Mouse (Mus musculus): Measurements from ENCODE around the gene D8Ertd738e. TPM values are rescaled to one million over a fixed set of nuclear protein-coding genes. Genes with fewer than 3 reads are reported as not detected.
A peak's percentile ranks its signal among the peaks of the same experiment; 100 is the strongest.
"Not testable (repeated sequence)": the region's sequence is repeated elsewhere in the genome, so short reads cannot be mapped to it uniquely, and the experiment has no call there.

Gene D8Ertd738e
- 302 and 339 TPM in 2 replicates for polyA plus RNA-seq (2015; fragmentation: Nextera tagmentation; extraction: Ambion mirVana)

GRCm38 (mm10) chr8:84249257-84250170, at the start of gene D8Ertd738e:
Gene D8Ertd738e, minus strand, starts transcription at chr8:84249719.
- no peaks in the 10 kb centered on the region for H3K27me3 ChIP-seq (replicated peaks; ENCODE audit: insufficient read depth, low read length)
- H3K4me1 ChIP-seq (ENCODE audit: insufficient read depth, low read depth, low read length): no peaks in the 10 kb centered on the region
- H3K36me3 ChIP-seq (ENCODE audit: insufficient read depth, low read length): peaks cover 15% of the 10 kb centered on the region; the same call in 1 of the 2 replicates
- H3K4me3 ChIP-seq (ENCODE audit: low read depth, low read length): peak within 1 kb of the TSS; percentile 89
- peak within 1 kb of the TSS; percentile 85 for H3K27ac ChIP-seq (ENCODE audit: low read length)
- 3% methylated on average over 52 of the region's 52 CpGs for WGBS
- H3K4me2 ChIP-seq (replicated peaks; ENCODE audit: low read depth, low read length): peak within 1 kb of the TSS; percentile 65
- TF ChIP-seq CTCF (IDR thresholded peaks at IDR 0.05) (0 out of 2 replicates have a peak, but pooled peaks have one; percentile 4), EP300 (IDR thresholded peaks at IDR 0.05) (peak; percentile 60; the same call in 1 of the 2 replicates)
- H3K9ac ChIP-seq (replicated peaks; ENCODE audit: low read depth): peak within 1 kb of the TSS; percentile 93
- DNase-seq (ENCODE audit: low spot score): peak; percentile 97
- no peaks in the 10 kb centered on the region for H3K9me3 ChIP-seq (ENCODE audit: low read length)
- peak; percentile 98 for ATAC-seq

DNA sequence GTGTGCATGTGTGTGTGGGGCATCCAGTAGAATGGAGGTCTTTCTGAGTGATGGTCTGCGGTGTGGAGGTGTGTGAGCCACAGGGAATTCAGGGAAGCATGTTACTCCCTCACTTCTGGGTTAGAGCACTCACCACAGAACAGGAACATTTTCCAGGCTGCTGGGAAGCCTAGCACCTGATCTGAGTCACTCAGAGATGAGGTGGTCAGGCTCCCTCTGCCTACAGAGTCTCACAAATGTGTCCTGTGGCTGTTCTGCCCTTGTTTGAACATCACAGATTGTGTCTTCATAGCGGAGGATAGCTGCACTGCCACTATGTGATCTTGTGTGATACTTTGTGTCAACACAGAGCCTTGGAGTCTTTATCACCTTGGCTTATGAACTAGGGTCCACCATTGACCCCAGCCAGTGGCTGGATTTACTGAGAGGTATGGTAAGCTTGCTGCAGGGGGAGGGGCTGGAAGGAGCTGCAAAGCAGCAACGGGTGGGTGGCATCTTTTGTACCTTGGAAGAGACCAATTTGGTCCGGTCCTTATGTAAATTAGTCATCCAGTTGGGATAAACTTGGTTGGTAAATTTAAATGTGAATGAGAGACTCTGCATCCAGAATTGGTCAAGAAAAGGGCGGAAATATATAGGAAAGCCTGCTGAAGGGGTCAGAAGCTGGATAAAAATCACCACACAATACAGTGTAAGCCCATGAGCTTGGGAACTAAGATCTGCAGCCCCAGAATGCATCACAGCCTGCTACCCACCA, 47.7 kb upstream of the D8Ertd738e start:
- Histone ChIP-seq H3K4me3 (ENCODE audit: low read depth, low read length) (no peak overlapping the region), H3K9ac (replicated peaks; ENCODE audit: low read depth) (no peak overlapping the region), H3K36me3 (ENCODE audit: insufficient read depth, low read length) (no peaks in the 10 kb centered on the region), H3K27ac (ENCODE audit: low read length) (no peak overlapping the region), H3K27me3 (replicated peaks; ENCODE audit: insufficient read depth, low read length) (no peaks in the 10 kb centered on the region), H3K9me3 (ENCODE audit: low read length) (peaks cover 5% of the 10 kb centered on the region; the same call in 1 of the 2 replicates), H3K4me1 (ENCODE audit: insufficient read depth, low read depth, low read length) (0 out of 2 replicates have a peak, but pooled peaks cover 3% of the 10 kb centered on the region), H3K4me2 (replicated peaks; ENCODE audit: low read depth, low read length) (no peak overlapping the region)
- ATAC-seq: no peak
- DNase-seq (ENCODE audit: low spot score): no peak
- TF ChIP-seq EP300 (IDR thresholded peaks at IDR 0.05) (no peak), CTCF (IDR thresholded peaks at IDR 0.05) (no peak)
- WGBS: 60% methylated on average over 5 of the region's 5 CpGs

- ATAC-seq: no peak
- Histone ChIP-seq H3K4me2 (replicated peaks; ENCODE audit: low read depth, low read length) (no peak overlapping the region), H3K4me3 (ENCODE audit: low read depth, low read length) (no peak overlapping the region), H3K36me3 (ENCODE audit: insufficient read depth, low read length) (no peaks in the 10 kb centered on the region), H3K27ac (ENCODE audit: low read length) (no peak overlapping the region), H3K4me1 (ENCODE audit: insufficient read depth, low read depth, low read length) (no peaks in the 10 kb centered on the region), H3K27me3 (replicated peaks; ENCODE audit: insufficient read depth, low read length) (no peaks in the 10 kb centered on the region), H3K9me3 (ENCODE audit: low read length) (no peaks in the 10 kb centered on the region), H3K9ac (replicated peaks; ENCODE audit: low read depth) (no peak overlapping the region)
- TF ChIP-seq CTCF (IDR thresholded peaks at IDR 0.05) (peak; percentile 77), EP300 (IDR thresholded peaks at IDR 0.05) (no peak)
- peak; percentile 73 for DNase-seq (ENCODE audit: low spot score)
- WGBS: 22% methylated on average over 8 of the region's 8 CpGs
These were observed 42.2 kb upstream of the D8Ertd738e start for GRCm38 (mm10) chr8:84291688-84292087.

DNA sequence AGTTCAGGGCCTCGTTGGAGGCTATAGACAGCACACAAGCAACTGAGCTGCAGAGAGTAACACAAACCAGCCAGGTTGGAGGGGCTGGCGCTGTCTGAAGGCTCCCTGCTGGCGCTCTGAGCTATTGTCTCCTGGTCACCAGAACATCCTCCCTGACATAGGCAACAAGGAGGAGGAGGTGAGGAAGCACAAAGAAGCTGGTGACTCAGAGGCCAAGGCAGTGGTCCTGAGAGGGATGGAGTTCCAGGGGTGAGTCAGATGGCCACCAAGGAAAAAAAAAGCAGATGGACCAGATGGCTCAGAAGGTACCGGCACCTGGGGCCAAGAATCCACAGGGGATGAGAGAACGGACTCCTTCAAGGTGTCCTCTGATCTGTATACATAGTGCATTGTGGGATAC, 41.6 kb upstream of the D8Ertd738e start:
- DNase-seq (ENCODE audit: low spot score): no peak

DNA sequence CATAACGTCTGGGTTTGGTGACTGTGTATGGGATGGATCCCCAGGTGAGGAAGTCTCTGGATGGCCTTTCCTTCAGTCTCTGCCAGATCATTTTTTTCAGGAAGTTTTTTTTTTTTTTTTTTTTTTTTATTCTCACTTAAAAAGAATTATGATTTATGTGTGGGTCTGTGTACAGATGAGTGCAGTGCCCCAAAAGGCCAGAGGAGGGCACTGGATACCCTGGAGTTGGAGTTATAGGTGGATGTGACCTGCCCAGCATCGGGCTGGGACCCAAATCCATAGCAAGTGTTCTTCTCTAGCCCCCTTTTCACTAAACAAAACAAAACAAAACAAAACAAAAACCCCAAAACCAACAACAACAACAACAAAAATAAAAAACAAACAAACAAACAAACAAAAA, 39.4 kb upstream of the D8Ertd738e start:
- Histone ChIP-seq H3K36me3 (ENCODE audit: insufficient read depth, low read length) (no peaks in the 10 kb centered on the region), H3K4me2 (replicated peaks; ENCODE audit: low read depth, low read length) (no peak overlapping the region), H3K4me1 (ENCODE audit: insufficient read depth, low read depth, low read length) (no peaks in the 10 kb centered on the region), H3K9ac (replicated peaks; ENCODE audit: low read depth) (no peak overlapping the region), H3K9me3 (ENCODE audit: low read length) (no peaks in the 10 kb centered on the region), H3K27me3 (replicated peaks; ENCODE audit: insufficient read depth, low read length) (no peaks in the 10 kb centered on the region), H3K27ac (ENCODE audit: low read length) (no peak overlapping the region), H3K4me3 (ENCODE audit: low read depth, low read length) (no peak overlapping the region)
- TF ChIP-seq CTCF (IDR thresholded peaks at IDR 0.05) (peak; percentile 51), EP300 (IDR thresholded peaks at IDR 0.05) (no peak)
- 55% methylated on average over 2 of the region's 2 CpGs for WGBS
- ATAC-seq (no peak), DNase-seq (ENCODE audit: low spot score) (no peak)

More for the DNA sequence above, 41.6 kb upstream of the D8Ertd738e start:
- no peak overlapping the region for H3K9ac ChIP-seq (replicated peaks; ENCODE audit: low read depth)
- H3K4me1 ChIP-seq (ENCODE audit: insufficient read depth, low read depth, low read length): no peaks in the 10 kb centered on the region
- no peaks in the 10 kb centered on the region for H3K36me3 ChIP-seq (ENCODE audit: insufficient read depth, low read length)
- no peak overlapping the region for H3K4me2 ChIP-seq (replicated peaks; ENCODE audit: low read depth, low read length)
- TF ChIP-seq CTCF (IDR thresholded peaks at IDR 0.05) (no peak), EP300 (IDR thresholded peaks at IDR 0.05) (no peak)
- no peaks in the 10 kb centered on the region for H3K27me3 ChIP-seq (replicated peaks; ENCODE audit: insufficient read depth, low read length)
- H3K27ac ChIP-seq (ENCODE audit: low read length): no peak overlapping the region
- H3K9me3 ChIP-seq (ENCODE audit: low read length): no peaks in the 10 kb centered on the region
- 71% methylated on average over 5 of the region's 5 CpGs for WGBS
- no peak for ATAC-seq
- no peak overlapping the region for H3K4me3 ChIP-seq (ENCODE audit: low read depth, low read length)

GRCm38 (mm10) chr8:84285665-84286064, 36.1 kb upstream of the D8Ertd738e start:
- H3K27me3 ChIP-seq (replicated peaks; ENCODE audit: insufficient read depth, low read length); H3K9ac ChIP-seq (replicated peaks; ENCODE audit: low read depth); H3K36me3 ChIP-seq (ENCODE audit: insufficient read depth, low read length); H3K27ac ChIP-seq (ENCODE audit: low read length); H3K9me3 ChIP-seq (ENCODE audit: low read length); H3K4me1 ChIP-seq (ENCODE audit: insufficient read depth, low read depth, low read length); H3K4me2 ChIP-seq (replicated peaks; ENCODE audit: low read depth, low read length); H3K4me3 ChIP-seq (ENCODE audit: low read depth, low read length): not testable (repeated sequence)
- WGBS: 61% methylated on average over 5 of the region's 5 CpGs
- TF ChIP-seq CTCF (IDR thresholded peaks at IDR 0.05): peak; percentile 78
- DNase-seq (ENCODE audit: low spot score) (peak; percentile 68), ATAC-seq (peak; percentile 40)
